Mouse (Mus musculus): Measurements from ENCODE around the gene 4930404H24Rik.

4930404H24Rik gene

GRCm38 (mm10) chr2:153507969-153508368 is 15.4 kb downstream of the 4930404H24Rik start:
- intact Hi-C loops (cut with DNase I), result no loop called here

GRCm38 (mm10) chr2:153508405-153508804 is 15.8 kb downstream of the 4930404H24Rik start:
- intact Hi-C loops (cut with DNase I), result no loop called here

GRCm38 (mm10) chr2:153509211-153510029 is 16.8 kb downstream of the 4930404H24Rik start:
- intact Hi-C loops (cut with DNase I), result no loop called here

- intact Hi-C loops (cut with DNase I), result no loop called here
These were observed 17.5 kb downstream of the 4930404H24Rik start for GRCm38 (mm10) chr2:153510136-153510535.

GRCm38 (mm10) chr2:153511562-153511961 is 19.0 kb downstream of the 4930404H24Rik start:
- intact Hi-C loops (cut with DNase I), result no loop called here

- intact Hi-C loops (cut with DNase I), result no loop called here
These were observed 20.1 kb downstream of the 4930404H24Rik start for GRCm38 (mm10) chr2:153512416-153513323.

GRCm38 (mm10) chr2:153513983-153514382 is 21.4 kb downstream of the 4930404H24Rik start:
- intact Hi-C loops (cut with DNase I), result no loop called here

GRCm38 (mm10) chr2:153514497-153515380 is 22.1 kb downstream of the 4930404H24Rik start:
- intact Hi-C loops (cut with DNase I), result no loop called here

- intact Hi-C loops (cut with DNase I), result no loop called here
These were observed 23.0 kb downstream of the 4930404H24Rik start for GRCm38 (mm10) chr2:153515582-153515981.

GRCm38 (mm10) chr2:153516961-153517360 is 24.4 kb downstream of the 4930404H24Rik start:
- intact Hi-C loops (cut with DNase I), result no loop called here

- intact Hi-C loops (cut with DNase I), result no loop called here
These were observed 27.5 kb downstream of the 4930404H24Rik start for GRCm38 (mm10) chr2:153520057-153520456.

- intact Hi-C loops (cut with DNase I), result no loop called here
These were observed 29.7 kb downstream of the 4930404H24Rik start for GRCm38 (mm10) chr2:153522270-153522669.

- intact Hi-C loops (cut with DNase I), result no loop called here
These were observed 30.6 kb downstream of the 4930404H24Rik start for GRCm38 (mm10) chr2:153523143-153523542.

GRCm38 (mm10) chr2:153523656-153524055 is 31.1 kb downstream of the 4930404H24Rik start:
- intact Hi-C loops (cut with DNase I), result no loop called here

- intact Hi-C loops (cut with DNase I), result no loop called here
These were observed 32.1 kb downstream of the 4930404H24Rik start for GRCm38 (mm10) chr2:153524727-153525126.

GRCm38 (mm10) chr2:153525906-153526311 is 33.3 kb downstream of the 4930404H24Rik start:
- intact Hi-C loops (cut with DNase I), result no loop called here

GRCm38 (mm10) chr2:153526850-153527530 is 34.4 kb downstream of the 4930404H24Rik start:
- intact Hi-C loops (cut with DNase I), result no loop called here

GRCm38 (mm10) chr2:153527580-153528531 is 35.3 kb downstream of the 4930404H24Rik start:
- intact Hi-C loops (cut with DNase I), result no loop called here

Data from adrenal gland (tissue).